Mouse (Mus musculus): ENCODE data around the gene Zfp61.
A peak's percentile ranks its signal among the peaks of the same experiment; 100 is the strongest.

Gene Zfp61

GRCm38 (mm10) chr7:24300771-24301282 lies at the start of gene Zfp61:
Gene Zfp61, minus strand, starts transcription at chr7:24301232.
- DNase-seq (ENCODE audit: low spot score in 2 of 2), result no peak

- no peak for DNase-seq (ENCODE audit: low spot score in 2 of 2)
Observed at GRCm38 (mm10) chr7:24348896-24349295, 47.9 kb upstream of the Zfp61 start, which contains the start of gene Lypd5. Gene Lypd5, plus strand, starts transcription at chr7:24349196.

- no peak for DNase-seq (ENCODE audit: low spot score in 2 of 2)
Observed at GRCm38 (mm10) chr7:24346444-24346843, 45.4 kb upstream of the Zfp61 start.

DNA sequence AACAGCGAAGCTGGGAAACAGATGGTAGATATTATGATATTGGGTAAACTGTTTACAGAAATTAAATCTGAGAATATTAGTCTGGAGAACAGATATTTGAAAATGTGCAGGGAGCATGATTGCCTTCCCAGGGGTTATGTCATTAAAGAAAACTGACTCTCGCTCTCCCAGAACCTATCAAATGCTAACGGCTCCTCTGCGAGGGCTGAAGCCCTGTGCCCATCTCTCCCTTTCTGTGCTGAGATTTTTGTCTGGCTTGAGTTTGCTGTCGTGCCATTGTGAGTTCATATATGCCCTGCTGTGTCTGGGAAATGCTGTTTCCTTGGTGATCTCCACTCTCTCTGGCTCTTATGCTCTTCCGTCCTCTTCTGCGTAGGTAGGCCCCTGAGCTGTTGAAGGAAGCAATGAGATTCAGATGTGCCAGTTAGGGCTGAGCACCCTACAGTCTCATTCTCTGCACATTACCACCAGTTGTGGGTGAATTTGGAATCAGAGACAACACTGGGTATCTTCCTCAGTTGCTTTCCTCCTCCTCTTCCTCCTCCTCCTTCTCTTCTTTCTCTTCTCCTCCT lies 42.8 kb upstream of the Zfp61 start:
- DNase-seq (ENCODE audit: low spot score in 2 of 2), result peak; percentile 20 to 36

GRCm38 (mm10) chr7:24338241-24338640 lies 37.2 kb upstream of the Zfp61 start:
- DNase-seq (ENCODE audit: low spot score in 2 of 2), result no peak

DNA sequence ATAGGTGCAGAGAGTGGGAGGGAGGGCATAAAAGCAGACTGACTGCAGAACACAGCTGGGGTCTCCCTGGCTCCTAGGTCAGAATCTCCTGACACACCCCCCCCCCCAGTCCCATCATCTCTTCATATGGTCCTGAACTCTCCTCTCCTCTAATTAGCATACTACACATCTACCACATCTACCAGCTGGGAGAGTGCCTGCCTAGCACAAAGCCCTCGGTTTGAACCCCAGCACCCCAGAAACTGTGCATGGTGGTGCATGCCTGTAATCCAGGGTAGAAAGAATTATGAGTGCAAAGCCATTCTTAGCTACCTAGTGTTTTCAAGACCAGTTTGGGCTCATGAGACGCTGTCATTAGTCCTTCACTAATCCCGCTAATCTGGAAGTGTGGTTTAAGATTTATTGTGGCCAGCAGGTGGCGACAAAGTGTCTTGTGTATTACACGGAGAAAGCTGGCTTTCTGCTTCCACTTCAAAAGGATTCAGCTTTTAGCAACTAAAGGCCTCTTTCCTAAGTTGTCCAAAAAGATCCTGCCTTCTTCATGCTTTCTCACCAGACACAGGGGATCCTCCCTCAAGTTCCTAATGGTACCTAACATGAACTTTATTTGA lies 34.8 kb upstream of the Zfp61 start:
- DNase-seq (ENCODE audit: low spot score in 2 of 2), result peak; percentile 87

DNA sequence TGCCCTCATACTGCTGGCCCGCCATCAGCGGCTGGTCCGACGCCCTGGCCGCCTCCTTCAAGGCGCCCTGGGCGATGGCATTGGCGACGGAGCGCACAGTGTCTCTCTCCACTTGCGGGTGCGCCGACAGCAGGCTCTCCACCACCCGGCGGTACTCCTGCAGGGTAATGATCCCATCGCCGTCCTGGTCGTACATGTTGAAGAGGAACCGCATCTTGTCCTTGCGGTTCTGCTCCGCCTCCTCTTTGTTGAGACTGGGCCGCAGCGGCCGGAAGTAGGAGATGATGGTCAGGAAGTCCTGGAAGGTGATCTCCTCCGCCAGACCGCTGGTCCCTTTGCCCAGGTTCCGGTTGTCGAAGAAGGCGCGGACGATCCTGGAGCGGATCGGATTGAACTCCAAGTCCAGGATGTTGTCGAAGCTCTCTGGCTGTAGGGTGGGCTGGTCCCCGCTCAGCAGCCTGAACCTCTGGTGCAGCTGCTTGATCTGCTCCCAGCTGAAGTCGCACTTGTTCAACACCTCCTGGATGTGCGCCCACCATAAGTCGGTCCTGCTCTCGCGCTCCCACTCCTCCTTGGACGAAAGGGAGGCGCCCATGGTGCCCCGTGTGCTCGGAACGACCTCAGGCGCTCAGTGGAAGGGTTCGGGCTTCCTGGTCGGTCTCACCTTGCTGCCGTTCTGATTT lies 32.4 kb upstream of the Zfp61 start, which contains the start of gene Tescl:
Gene Tescl (minus strand): TSS at position 633 of the 683 bp plus-strand sequence.
- no peak for DNase-seq (ENCODE audit: low spot score in 2 of 2)

DNA sequence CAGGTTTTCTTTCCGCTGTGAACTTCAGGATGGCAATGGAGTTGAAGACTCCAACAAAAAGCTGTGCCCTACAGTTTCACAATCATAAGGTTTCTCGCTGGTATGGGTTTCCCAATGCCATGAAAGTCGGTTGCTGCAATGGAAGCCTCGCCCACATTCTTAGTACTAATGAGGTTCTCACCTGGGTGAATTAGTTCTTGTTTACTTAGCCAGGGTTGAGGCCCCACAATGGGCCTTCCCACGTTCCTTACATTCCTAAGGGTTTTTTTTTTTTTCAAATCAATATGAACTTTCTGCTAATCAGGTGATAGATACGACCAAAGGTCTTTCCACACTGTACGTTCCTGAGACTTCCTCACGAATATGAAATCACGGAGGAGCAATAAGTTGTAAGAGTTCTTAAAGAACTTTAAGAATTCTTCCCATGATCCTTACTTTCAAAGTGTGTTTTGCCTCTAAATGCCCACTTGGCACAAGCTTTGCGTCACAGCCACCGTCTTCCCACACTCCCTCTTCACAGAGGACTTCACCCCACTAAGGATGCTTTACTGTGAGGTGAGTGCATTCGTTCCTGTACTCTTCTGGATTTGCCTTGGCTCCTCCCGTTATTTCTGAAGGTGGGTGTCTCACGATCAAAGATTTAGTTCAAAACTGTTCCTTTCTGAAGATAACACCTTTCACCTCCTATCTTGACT lies 26.4 kb upstream of the Zfp61 start:
- DNase-seq (ENCODE audit: low spot score in 2 of 2), result no peak

- DNase-seq (ENCODE audit: low spot score in 2 of 2), result peak; percentile 24 to 38
Observed at GRCm38 (mm10) chr7:24326273-24327135, 25.5 kb upstream of the Zfp61 start.

GRCm38 (mm10) chr7:24325675-24326128 lies 24.7 kb upstream of the Zfp61 start:
- peak; percentile 75 to 78 for DNase-seq (ENCODE audit: low spot score in 2 of 2)

GRCm38 (mm10) chr7:24325197-24325596 lies 24.2 kb upstream of the Zfp61 start:
- no peak for DNase-seq (ENCODE audit: low spot score in 2 of 2)

- DNase-seq (ENCODE audit: low spot score in 2 of 2), result no peak
Observed at GRCm38 (mm10) chr7:24322593-24322992, 21.6 kb upstream of the Zfp61 start.

- DNase-seq (ENCODE audit: low spot score in 2 of 2), result no peak
Observed at GRCm38 (mm10) chr7:24318942-24319341, 17.9 kb upstream of the Zfp61 start.

DNA sequence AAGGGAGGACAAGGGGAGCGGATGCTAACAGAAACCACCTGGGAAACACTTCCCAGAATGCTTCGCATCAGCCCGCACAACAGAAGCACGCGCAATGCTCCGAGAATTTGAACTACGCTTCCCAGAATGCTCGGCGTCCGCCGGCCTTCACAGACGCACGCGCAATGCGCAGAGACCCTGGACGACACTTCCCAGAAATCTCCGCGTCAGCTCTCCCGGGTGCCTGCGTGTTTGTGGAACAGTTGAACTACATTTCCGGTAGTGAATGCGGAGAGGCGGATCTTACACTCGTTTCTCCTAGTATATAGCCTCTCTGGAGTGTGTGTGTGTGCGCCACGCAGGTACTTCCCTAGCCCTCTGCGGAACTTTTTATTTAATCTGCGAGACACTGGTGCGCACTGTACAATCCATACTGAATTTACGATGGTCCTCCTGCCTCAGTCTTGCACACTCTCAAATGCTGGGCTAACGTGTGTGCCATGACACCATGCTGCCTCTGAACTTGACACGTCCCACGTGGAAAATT lies 15.6 kb upstream of the Zfp61 start, which contains the start of gene Zfp94:
Gene Zfp94 (minus strand): TSS at position 100 of the 526 bp plus-strand sequence.
- DNase-seq (ENCODE audit: low spot score in 2 of 2), result peak; percentile 99

DNA sequence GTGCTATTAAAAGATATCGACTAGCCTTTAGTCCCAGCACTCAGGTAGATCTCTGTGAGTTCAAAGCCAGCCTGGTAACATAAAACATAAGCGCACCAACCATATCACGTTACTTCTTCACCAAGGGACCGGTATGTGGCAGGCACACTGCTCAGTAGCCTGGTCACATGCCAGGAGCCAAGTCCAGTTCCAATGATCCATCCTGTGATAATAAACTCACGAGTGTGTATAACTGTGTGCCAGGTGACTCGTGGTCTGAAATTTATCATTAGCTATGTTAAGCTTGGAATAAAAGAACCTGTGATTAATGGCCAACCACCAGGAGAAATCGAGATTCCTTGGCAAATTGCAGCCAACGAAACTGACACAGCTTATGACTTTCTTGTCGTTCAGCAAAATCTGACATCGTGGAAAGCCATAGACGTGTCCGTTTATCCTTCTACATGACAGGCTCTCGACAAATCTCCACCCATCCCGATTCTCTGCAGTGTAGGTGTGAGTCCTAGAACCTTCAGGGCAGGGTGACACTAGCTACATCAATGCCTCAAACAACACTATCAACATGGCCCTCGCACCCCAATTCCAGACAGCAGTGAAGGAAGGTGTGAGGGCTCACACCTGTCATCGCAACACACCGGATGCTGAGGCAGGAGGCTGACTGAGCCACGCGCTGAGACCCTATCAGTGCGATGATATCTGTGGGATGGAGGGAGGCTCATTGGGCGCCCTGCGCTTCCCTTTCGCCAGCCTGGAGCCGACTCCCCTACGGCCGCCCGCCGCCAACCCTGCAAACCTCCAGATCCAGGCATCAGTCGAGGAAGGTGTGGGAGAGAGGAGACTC lies 14.9 kb upstream of the Zfp61 start:
- DNase-seq (ENCODE audit: low spot score in 2 of 2), result no peak

- DNase-seq (ENCODE audit: low spot score in 2 of 2), result peak in 1 of 2 experiments; percentile 25
Observed at GRCm38 (mm10) chr7:24299823-24300481, 1.1 kb downstream of the Zfp61 start.

DNA sequence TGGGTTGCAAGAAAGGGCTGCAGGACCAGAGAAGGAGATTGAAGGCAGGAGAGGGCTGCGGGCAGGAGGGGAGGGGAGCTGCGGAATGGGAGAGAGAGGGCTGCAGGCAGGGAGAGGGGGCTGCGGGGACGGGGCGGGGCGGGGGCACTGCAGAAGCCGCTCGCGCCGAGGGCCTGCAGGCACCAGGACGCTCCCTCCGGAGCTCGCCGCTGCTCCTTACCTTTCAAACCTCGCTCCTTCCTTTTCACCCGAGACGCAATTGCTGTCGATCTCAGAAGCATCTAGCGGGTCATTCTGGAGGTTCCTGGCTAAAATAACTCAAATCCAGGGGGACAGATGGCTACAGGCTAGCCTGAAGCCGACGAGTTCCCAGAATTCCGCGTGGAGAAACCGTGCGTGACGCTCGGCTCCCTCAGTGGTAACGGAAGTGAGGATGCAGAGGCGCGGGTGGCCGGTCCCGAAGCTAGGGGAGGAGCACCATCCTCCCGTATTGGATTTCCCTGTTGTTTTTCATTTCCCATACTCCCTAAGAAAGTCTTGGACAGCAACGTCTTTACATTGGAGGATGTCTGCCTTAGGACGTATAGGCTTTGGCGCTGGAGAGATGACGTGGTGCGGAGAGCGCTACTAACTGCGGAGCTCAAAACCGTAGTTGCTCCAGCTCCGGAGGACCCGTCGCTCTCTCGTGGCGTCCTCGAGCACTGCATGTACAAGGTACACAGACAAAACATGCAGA lies 1.9 kb downstream of the Zfp61 start:
- peak; percentile 89 to 90 for DNase-seq (ENCODE audit: low spot score in 2 of 2)

- DNase-seq (ENCODE audit: low spot score in 2 of 2), result no peak
Observed at GRCm38 (mm10) chr7:24298635-24298972, 2.4 kb downstream of the Zfp61 start.
